Mouse (Mus musculus) limb, embryonic 14.5 days (tissue): Measurements from ENCODE around the gene Gm11037. TPM values are rescaled to one million over a fixed set of nuclear protein-coding genes. Genes with fewer than 3 reads are reported as not detected.

Source experiments
- ATAC-seq: fragments of 200-750 bp; cut with Nextera tagmentation; 2 replicates; pipeline ENCODE4 v1.8.0; 2017; ENCODE audit warnings: low read depth, moderate number of reproducible peaks, moderate TSS enrichment; ENCODE audit not compliant: low FRiP score
- DNase-seq: peaks from one replicate; pipeline ENCODE4 v3.0.0-alpha.2; 2015; ENCODE audit warnings: low spot score
- H3K27ac ChIP-seq: fragments of 300-500 bp; sonication (generic); replicated peaks from 2 replicates; pipeline ENCODE4 v1.5.1; 2014; ENCODE audit warnings: low read depth, mild to moderate bottlenecking, low read length, moderate library complexity, mixed read lengths
- H3K27me3 ChIP-seq: fragments of 300-500 bp; sonication (generic); 2 replicates; pipeline ENCODE4 v1.6.1; 2014; ENCODE audit warnings: low read length, mixed read lengths; ENCODE audit not compliant: control insufficient read depth, insufficient read depth
- H3K36me3 ChIP-seq: fragments of 300-500 bp; sonication (generic); 2 replicates; pipeline ENCODE4 v1.6.1; 2014; ENCODE audit warnings: mild to moderate bottlenecking, low read length, moderate library complexity, mixed read lengths; ENCODE audit not compliant: control insufficient read depth, insufficient read depth
- H3K4me1 ChIP-seq: fragments of 300-500 bp; sonication (generic); 2 replicates; pipeline ENCODE4 v1.6.1; 2014; ENCODE audit warnings: antibody characterized with exemption, low read length, mixed read lengths; ENCODE audit not compliant: control insufficient read depth, insufficient read depth
- H3K4me2 ChIP-seq: fragments of 300-500 bp; sonication (generic); replicated peaks from 2 replicates; pipeline ENCODE4 v1.6.1; 2014; ENCODE audit warnings: low read depth, mild to moderate bottlenecking, low read length, moderate library complexity; ENCODE audit not compliant: severe bottlenecking
- H3K4me3 ChIP-seq: fragments of 300-500 bp; sonication (generic); replicated peaks from 2 replicates; pipeline ENCODE4 v1.5.1; 2014; ENCODE audit warnings: low read length
- H3K9ac ChIP-seq: fragments of 300-500 bp; sonication (generic); 2 replicates; pipeline ENCODE4 v1.6.1; 2014; ENCODE audit warnings: mild to moderate bottlenecking, low read depth, low read length, moderate library complexity; ENCODE audit not compliant: severe bottlenecking
- H3K9me3 ChIP-seq: fragments of 300-500 bp; sonication (generic); 2 replicates; pipeline ENCODE4 v1.6.1; 2016; ENCODE audit warnings: low read length; ENCODE audit not compliant: control insufficient read depth
- POLR2A ChIP-seq: fragments of 200-500 bp; IDR thresholded peaks from 2 replicates; pipeline ENCODE4 v1.8.0; 2012; ENCODE audit warnings: inconsistent platforms, mild to moderate bottlenecking, moderate library complexity, borderline replicate concordance; ENCODE audit not compliant: insufficient read depth, insufficient read length; ENCODE audit errors: extremely low read depth
- WGBS: fragments of 180-500 bp; shearing (Covaris S2); extraction: QIAGEN DNeasy Blood & Tissue Kit; methylation state at CpG from one replicate; pipeline ENCODE4 v1.1.7; 2014; 5-methylcytosine and 5-hydroxymethylcytosine counted together
- polyA plus RNA-seq, 2 experiments: library from polyadenylated mRNA; depleted of rRNA in 1 of 2; stranded (reverse) in 1 of 2; unstranded in 1 of 2; fragments of >200 nt; fragmentation: Nextera tagmentation in 1 of 2; extraction: Ambion mirVana in 1 of 2; gene quantifications; 2 replicates each; pipeline versions ENCODE4 v1.2.1 to v1.2.3; 2012 to 2014

Gm11037 gene
- polyA plus RNA-seq, 2 experiments = not detected

- H3K4me1 ChIP-seq = peaks cover 8% of the 10 kb centered on the region
- H3K27ac ChIP-seq = peak within 1 kb of the TSS; percentile 88
- H3K9ac ChIP-seq = peak within 1 kb of the TSS; percentile 72
- H3K4me3 ChIP-seq = peak within 1 kb of the TSS; percentile 74
- H3K4me2 ChIP-seq = peak within 1 kb of the TSS; percentile 82
- 0% methylated on average over 49 of the region's 54 CpGs for WGBS
- H3K27me3 ChIP-seq = no peaks in the 10 kb centered on the region
- no peaks in the 10 kb centered on the region for H3K9me3 ChIP-seq
- TF ChIP-seq POLR2A = peak; percentile 84; the same call in 1 of the 2 replicates
- no peaks in the 10 kb centered on the region for H3K36me3 ChIP-seq
- DNase-seq (peak; percentile 99), ATAC-seq (peak; percentile 99)
These were observed 26.8 kb downstream of the Gm11037 start, which contains the start of gene 1700037H04Rik for GRCm38 (mm10) chr2:131159938-131160581. 1700037H04Rik (minus strand) TSS chr2:131160081.

DNA sequence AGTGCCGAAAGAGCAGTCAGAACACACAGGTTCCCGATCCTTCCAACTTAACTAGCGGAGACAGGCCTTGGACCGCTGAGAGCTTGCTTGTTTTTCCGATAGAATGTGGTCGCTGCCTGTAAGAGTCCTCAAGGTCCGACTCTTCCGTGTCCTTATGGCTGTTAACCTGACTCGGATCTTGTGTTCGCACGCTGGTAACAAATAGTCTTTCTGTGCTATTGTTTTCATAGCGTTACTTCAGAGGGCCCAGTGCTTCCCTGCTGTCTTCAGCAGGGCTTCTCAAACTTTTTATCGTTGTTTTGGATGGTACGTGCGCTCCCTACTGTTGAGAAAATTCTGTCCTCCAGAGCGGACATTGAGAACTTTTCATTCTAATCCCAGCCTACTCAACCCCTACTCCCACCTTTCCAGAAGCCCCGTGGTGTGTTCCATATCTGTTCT lies 27.4 kb downstream of the Gm11037 start:
- ATAC-seq = no peak

DNA sequence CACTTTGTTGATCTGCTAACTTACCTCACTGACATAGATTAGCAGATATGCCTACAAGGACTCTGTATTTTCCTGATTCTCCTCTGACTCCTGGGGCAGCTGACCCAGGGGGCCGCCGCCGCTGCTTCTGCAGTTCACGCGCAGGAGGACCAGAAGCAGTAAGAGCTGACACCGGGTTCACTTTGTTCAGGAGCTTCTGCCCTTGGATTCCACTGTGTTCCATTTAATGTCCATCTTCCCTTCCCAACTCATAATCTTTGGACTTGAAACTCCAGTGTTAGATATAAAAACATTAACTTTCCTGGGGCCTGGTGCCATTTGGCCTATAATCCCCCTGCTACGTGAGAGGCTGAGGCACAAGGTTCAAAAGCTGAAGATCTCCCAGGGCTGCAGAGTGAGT lies 30.6 kb downstream of the Gm11037 start:
- Histone ChIP-seq H3K27ac (no peak overlapping the region), H3K9ac (no peak overlapping the region), H3K27me3 (no peaks in the 10 kb centered on the region), H3K4me1 (peaks cover 4% of the 10 kb centered on the region), H3K9me3 (no peaks in the 10 kb centered on the region), H3K4me2 (no peak overlapping the region), H3K4me3 (no peak overlapping the region), H3K36me3 (no peaks in the 10 kb centered on the region)
- TF ChIP-seq POLR2A = no peak
- 68% methylated on average over 7 of the region's 7 CpGs for WGBS
- ATAC-seq (no peak), DNase-seq (no peak)

More for the DNA sequence above, 27.4 kb downstream of the Gm11037 start:
- H3K27me3 ChIP-seq = no peaks in the 10 kb centered on the region
- H3K4me2 ChIP-seq = peak overlapping the region; percentile 82
- H3K9ac ChIP-seq = peak overlapping the region; percentile 72
- DNase-seq = peak; percentile 73
- no peaks in the 10 kb centered on the region for H3K36me3 ChIP-seq
- peak overlapping the region; percentile 88 for H3K27ac ChIP-seq
- no peaks in the 10 kb centered on the region for H3K9me3 ChIP-seq
- H3K4me3 ChIP-seq = peak overlapping the region; percentile 74
- H3K4me1 ChIP-seq = peaks cover 8% of the 10 kb centered on the region
- TF ChIP-seq POLR2A = no peak
- 2% methylated on average over 17 of the region's 17 CpGs for WGBS

- H3K9ac ChIP-seq = no peak overlapping the region
- ATAC-seq = no peak
- no peaks in the 10 kb centered on the region for H3K36me3 ChIP-seq
- peaks cover 2% of the 10 kb centered on the region; the same call in 1 of the 2 replicates for H3K4me1 ChIP-seq
- H3K27ac ChIP-seq = no peak overlapping the region
- no peaks in the 10 kb centered on the region for H3K9me3 ChIP-seq
- no peak for TF ChIP-seq POLR2A
- no peak for DNase-seq
- no peak overlapping the region for H3K4me3 ChIP-seq
- no peak overlapping the region for H3K4me2 ChIP-seq
- peaks cover 10% of the 10 kb centered on the region for H3K27me3 ChIP-seq
- 80% methylated on average over 2 of the region's 2 CpGs for WGBS
These were observed 32.9 kb downstream of the Gm11037 start for GRCm38 (mm10) chr2:131166172-131166571.

DNA sequence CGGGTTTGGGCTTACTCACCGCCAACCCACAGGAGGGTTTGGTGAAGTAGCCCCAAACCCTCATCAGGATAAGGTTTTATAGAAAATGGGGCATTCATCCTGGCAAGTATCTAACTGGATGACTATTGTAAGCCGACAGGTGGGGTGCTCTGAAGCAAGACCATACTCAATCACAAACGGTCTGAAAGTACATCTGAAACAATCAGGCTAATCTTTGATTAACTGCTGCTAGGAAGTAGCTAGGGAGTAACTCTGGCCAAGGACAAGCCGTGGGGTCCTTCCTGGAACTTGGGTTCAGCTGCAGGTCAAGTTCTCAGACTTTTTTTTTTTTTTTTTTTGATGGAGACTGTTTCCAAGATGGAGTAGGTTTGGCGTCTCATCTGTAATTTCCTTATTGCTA lies 34.7 kb downstream of the Gm11037 start:
- ATAC-seq = no peak
- H3K36me3 ChIP-seq = no peaks in the 10 kb centered on the region; the same call in 1 of the 2 replicates
- peaks cover 9% of the 10 kb centered on the region for H3K4me1 ChIP-seq
- no peaks in the 10 kb centered on the region for H3K9me3 ChIP-seq
- WGBS = 80% methylated on average over 6 of the region's 6 CpGs
- no peak for DNase-seq
- peaks cover 28% of the 10 kb centered on the region for H3K27me3 ChIP-seq
- H3K9ac ChIP-seq = no peak overlapping the region
- no peak overlapping the region for H3K4me2 ChIP-seq
- no peak overlapping the region for H3K4me3 ChIP-seq
- H3K27ac ChIP-seq = no peak overlapping the region
- TF ChIP-seq POLR2A = no peak
